Mouse (Mus musculus) cerebral cortex, adult 2 months (tissue): ENCODE results near the gene Bglap2.

Experiments used
- WGBS: fragments of 180-500 bp; shearing (Covaris S2); methylation state at CpG from one replicate; pipeline ENCODE4 v1.1.7; 2018; 5-methylcytosine and 5-hydroxymethylcytosine counted together

Bglap2 gene

DNA sequence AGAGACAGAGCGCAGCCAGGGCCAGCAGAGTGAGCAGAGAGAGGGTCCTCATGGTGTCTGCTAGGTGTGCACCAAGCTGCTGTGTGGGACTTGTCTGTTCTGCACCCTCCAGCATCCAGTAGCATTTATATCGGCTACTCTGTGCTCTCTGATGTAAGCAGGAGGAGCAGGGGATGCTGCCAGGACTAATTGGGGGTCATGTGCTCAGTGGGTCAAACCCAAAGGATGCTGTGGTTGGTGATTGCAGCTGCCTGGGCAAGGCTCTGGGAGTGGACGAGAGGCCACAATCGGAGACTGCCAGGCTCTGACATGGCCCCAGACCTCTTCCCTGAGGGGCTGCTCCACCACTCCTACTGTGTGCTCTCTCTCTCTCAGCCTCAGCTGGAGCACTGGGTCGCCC is at the start of gene Bglap2:
TSS of gene Bglap2 (minus strand) at position 101 of the 400 bp plus-strand sequence.
- 88% methylated on average over 5 of the region's 5 CpGs for WGBS

DNA sequence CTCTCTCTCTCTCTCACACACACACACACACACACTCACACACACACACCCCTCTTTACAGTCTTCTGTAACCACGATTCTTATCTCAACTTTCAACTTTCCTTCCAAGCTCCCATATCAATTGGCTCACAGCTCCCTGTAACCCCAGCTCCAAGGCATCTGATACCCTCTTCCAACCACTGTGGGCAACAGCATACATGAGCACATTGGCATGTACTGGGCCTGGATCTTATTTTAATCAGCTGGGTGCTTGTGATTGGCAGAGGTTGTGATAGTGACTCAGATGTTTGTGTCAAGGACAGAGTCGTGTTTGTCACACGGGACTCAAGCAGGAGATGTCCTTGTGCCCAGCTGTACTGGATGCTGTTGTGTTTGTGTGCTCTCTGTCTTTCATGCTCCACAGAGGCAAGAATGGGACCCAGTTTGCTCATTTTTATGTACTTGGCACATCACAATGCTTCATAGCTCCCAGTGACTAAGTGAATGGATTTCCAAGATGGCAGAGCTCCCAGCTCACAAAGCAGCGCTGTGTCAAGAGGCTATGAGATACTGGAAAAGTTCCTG is 48.9 kb upstream of the Bglap2 start:
- WGBS: 73% methylated on average over 4 of the region's 4 CpGs

DNA sequence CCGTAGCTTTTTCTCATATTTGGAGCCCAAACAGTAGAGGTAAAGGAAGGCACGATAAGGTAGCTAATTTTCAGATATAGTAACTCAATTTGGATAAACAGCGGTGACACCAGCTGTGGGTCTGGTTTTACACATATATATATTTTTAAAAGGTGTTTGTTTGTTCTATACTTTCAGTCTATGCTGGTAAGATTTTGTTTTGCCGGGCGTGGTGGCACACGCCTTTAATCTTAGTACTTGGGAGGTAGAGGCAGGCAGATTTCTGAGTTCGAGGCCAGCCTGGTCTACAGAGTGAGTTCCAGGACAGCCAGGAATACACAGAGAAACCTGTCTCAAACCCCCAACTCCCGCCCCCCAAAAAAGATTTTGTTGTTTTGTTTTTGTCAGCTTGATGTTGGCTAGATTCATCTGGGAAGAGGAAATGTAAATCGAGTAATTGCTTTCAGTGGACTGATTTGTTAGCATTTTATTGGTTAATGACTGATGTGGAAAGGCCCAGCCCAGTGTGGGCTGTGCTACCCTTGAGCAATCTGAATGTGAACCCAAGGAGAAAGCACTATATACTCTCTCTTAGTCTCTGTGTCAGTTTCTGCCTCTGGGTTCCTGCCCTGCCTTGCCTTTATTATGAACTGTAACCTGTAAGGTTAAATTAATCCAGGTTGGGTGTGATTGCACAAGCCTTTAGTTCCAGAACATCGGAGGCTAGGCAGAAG is 47.4 kb upstream of the Bglap2 start:
- 79% methylated on average over 10 of the region's 10 CpGs for WGBS

DNA sequence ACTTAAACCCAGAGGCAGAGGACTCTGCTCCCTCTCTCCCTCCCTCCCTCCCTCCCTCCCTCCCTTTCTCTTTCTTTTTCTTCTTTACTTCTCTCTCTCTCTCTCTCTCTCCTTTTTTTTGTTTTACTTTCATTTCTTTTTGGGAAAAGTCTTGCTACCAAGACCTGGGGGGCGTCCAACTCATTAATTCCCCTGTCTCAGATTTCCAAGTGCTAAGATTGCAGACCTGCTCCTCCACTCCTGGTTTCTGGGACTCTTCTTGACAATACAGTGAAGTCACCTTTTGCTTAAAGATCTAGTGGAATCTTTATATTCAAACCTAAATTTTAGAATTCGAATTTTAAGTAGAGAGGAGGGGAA is 46.8 kb upstream of the Bglap2 start:
- 22% methylated on average over 2 of the region's 2 CpGs for WGBS

DNA sequence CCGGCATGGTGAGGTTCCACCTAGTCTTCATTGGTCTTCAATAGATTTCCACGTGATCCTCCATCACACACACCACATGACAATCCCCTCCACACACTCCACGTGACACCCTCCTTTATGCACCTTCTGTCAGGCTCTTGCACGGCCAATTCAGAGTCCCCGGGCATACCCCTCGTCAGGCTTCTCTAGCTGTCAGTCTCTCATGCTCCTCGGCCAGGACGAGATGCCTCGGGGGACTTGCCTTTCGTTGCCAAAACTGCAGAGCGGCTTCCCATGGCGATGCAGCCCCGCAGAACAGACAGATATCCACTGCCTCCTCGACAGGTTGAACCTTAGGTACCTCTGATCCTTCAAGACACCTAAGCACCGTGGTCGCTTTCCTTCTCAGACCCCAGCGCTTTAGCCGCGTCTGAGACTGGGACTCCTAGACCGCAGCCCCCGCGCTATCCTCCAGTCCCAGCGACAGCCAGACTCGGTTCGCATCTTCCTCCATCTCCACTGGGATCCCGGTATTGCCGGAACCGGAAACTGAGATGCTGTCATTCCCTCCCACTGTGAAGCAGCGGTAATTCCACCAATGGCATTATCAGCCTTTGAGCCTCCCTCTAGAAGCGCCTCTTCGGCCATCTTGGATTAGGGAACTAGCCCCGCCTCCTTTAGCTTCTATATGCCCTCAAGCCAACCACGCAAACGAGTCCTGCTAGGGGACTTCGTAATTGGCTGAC is 46.3 kb upstream of the Bglap2 start, which contains the start of gene Slc25a44:
TSS of gene Slc25a44 (minus strand) at position 535 of the 725 bp plus-strand sequence.
- WGBS: under 1% methylated on average over 35 of the region's 35 CpGs

DNA sequence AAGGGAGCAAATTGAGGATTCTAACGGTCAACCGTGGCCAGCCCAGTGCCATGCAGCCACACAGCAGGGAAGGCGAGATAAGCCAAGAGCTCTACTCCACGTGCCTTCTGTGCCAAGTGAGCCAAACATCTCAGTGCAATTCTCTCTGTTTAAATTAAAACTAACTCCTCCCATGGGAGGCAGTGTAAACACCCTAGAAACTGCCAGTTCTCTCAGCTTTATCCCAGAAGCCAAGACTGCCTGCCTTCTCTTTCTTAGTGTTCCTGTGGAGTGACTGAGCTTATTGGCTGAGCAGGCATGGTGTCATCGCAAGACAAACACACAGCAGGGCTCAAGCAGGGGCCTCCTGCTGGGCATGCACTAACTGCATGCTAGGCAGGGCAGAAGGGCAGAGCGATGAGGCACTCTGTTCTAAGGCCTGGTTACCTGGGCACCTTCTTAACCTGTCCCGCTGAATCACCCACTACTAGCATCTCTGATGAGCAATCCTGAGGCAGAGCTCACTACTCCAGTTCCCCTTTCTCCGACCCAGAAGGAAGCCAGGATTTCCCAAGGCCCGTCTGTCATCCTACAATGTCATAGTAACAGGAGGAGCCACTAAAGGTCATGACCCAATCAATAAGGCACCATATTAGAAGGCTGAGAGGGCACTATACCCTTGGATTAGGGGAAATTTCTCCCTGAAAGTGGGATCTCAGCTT is 43.7 kb upstream of the Bglap2 start:
- 21% methylated on average over 9 of the region's 9 CpGs for WGBS

DNA sequence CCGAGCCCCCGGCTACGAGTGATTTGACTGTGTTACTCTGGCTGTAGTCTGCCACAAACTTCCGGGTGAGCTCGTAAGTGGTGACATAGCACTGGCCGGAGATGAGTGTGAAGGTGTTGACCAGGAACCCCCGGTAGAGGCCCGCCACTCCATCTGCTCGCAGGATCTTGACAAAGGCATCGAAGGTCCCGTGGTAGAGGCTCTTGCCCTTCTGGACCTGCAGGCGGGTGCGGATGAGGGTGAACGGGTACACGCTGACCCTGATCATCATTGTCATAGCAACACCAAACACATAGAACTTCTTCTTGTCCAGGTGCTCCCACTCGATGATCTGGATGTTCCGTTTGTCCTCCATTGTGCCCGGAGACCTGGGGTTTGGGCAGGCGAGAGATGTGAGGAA is 42.3 kb upstream of the Bglap2 start:
- 97% methylated on average over 19 of the region's 19 CpGs for WGBS

DNA sequence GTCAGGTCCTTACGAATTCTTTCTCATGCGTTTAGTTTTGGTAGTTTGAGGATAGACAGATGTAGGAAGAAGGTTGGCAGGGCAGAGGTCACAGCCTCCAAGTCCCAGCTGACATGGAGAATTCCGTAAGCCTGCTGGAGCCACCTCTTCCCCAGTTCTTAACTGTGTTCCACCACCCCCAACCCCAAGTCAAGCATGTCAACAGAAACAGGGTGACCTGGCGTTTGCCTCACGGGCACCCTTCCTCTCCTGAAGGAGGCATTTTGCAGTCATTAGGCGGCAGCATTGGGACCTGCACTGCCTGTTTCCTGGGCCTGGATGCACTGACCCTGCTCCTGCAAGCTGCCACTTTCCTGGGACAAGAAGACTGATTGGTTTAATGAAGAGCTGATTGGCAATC is 39.5 kb upstream of the Bglap2 start:
- 85% methylated on average over 6 of the region's 6 CpGs for WGBS

DNA sequence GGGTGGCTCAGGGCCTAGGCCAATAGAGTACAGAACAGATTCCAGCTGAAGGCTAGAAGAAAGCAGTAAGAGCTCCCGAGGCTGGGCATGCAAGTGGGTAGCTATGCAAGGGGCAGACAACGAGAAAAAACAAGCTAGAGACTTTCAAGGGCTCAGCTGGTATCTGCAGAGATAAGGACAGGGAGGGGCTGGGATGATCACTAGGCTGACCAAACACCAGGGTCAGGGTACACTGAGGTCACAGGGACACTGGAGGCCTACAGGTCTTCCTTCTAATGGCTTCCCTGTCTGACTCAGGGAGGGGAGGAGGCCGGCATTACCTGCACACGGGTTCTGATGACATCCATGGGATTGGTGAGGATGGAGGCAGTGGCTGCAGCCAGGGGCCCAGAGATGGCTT is 37.2 kb upstream of the Bglap2 start:
- 88% methylated on average over 4 of the region's 4 CpGs for WGBS

DNA sequence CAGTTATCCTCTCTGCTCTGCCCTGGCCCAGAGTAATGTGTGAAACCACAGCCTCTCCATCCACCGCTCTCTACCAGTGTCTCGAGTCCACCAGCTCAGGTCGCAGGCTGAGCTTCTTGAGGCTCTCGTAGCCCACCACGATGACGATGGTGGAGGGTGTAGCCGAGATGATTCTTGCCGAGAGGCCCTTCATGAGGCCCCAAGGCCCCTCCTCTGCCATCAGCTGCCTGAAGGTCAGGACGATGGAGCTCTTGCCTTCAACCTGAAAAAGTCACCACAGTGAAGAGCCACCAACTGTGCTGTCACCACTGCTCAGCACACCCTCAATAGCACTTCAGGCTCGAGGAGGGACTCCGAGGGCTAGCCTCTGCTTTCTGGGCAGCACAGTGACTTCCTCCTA is 34.1 kb upstream of the Bglap2 start:
- 86% methylated on average over 11 of the region's 11 CpGs for WGBS

DNA sequence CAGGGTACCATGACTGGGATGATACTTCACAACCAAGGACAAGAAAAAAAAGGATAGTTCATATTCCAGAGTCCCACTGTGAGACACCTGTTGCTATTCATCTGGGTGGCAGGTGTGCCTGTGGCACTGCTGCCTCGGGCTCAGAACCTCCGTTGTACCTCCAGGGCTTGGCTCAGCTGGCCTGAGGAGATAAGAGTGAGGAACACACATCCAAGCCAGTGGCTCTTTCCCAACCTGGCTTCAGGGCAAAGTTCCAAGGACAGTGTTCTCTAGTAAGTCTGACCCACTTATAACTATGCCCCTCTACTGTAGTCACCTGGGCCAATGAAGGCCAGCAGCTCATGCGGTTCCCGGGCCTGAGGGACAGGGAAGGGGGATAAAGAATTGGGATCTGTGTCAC is 33.2 kb upstream of the Bglap2 start:
- WGBS: 93% methylated on average over 4 of the region's 4 CpGs

DNA sequence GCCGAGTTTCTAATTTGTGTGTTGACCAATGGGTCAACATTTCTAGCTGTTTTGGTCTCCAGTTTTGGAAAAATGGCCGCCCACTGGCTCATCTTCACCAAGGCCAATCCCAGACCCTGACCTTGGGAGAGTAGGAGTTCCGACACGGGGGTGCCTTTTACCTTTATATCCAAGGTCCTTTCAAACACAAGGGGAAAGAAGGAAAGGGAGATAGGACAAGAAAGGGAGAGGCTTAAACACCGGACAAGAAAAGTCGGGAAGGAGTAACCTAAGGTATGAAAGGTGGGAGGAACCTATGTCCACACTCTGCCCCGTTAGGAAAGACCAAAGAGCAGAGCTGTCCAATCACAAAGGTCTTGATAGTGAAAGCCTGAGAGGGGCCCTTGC is 32.1 kb upstream of the Bglap2 start:
- 25% methylated on average over 7 of the region's 7 CpGs for WGBS

DNA sequence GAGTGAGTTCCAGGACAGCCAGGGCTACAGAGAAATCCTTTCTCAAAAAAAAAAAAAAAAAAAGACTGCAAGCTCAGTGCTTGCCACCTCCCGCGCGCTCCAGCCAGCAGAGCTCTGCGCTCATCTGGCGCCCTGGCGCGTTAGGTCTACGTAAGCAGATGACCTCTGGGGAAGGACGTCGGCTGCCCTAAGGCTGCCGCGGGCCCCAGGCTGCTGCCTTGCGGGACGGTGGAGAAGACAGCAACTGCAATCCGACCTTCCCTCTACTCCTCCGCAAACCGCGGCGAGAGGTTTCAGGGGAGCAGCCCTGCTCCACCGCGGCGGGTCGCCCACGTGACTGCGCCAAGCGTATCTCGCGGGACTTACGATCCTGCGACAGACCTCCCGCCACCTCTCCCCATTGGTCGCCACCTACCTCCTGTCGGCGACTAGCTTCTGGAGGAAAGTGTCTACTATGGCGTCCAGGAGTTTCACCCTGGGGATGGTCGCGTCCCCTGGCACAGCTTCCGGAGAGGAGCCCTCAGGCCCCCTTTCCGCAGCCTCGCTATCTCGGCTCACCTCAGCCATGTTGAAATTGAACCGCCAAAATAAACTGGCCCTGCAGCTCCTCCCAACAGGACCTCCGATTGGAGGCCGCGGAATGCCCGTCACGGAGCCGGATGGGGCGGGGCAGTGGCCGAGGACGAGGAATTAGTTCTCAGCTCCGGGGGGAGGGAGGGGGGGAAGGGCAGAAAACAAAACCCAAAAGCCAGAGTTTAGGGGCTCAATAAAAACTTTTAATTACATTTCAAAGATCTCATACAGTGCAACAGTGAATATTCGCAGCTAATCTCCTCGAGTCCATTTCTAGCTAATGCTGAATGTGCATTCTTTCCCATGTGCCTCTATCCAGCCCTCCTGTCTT is 31.5 kb upstream of the Bglap2 start, which contains the start of gene Pmf1:
TSS of gene Pmf1 (minus strand) at position 591 of the 904 bp plus-strand sequence.
- under 1% methylated on average over 54 of the region's 54 CpGs for WGBS

DNA sequence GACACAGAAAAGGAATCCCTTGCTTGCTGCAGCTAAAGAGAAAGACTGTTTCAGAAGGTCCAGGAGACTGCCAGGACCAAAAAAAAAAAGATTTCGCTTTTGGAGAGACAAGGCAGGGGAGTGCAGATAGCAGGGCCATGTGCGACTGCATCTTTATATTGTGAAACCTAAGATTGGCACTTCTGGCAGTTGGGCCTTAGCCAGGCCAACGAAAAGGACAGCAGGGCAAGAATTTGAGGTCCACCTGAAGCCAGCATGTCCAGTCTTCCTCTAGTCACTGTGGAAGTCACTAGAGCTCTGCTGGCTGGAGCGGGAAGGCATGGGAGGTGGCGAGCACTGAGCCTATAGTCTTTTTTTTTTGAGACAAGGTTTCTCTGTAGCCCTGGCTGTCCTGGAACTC is 30.5 kb upstream of the Bglap2 start:
- WGBS: 73% methylated on average over 5 of the region's 5 CpGs

DNA sequence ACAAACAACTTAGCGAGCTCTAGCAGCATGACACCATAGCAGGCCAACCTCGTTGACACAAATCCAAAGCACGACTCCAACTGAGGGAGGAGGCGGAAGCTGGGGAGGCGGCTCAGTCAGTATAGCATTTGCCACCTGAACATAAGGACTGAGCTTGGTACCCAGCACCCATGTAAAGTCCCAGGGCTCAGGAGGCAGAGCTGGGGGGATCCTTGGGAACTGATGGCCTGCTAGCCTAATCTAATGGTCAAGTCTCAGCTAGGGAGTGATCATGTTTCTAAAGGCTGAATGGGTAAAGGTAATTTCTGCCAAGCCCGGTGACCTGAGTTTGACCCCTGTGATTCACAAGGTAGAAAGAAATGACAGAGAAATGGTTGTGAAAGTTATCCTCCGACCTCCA is 29.0 kb upstream of the Bglap2 start:
- 39% methylated on average over 7 of the region's 7 CpGs for WGBS

DNA sequence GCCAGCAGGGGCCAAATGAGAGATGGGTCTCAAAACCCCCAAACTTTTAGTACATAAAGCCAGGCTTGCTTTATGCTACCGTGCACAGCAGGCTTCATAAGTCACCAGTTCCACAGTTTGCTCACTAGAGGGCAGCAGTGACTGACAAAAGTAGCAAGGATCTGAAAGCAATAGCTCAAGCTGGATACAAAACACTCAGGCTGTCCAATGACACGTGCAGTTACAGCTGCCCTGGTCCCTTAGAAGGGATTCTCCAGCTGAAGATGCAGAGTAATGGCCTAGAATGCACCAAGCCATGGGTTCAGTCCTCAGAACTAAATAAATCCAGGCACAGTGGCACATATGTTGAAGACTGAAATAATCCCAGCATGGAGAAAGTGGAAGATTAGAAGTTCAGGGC is 28.6 kb upstream of the Bglap2 start:
- WGBS: 0% methylated on average over 2 of the region's 2 CpGs

DNA sequence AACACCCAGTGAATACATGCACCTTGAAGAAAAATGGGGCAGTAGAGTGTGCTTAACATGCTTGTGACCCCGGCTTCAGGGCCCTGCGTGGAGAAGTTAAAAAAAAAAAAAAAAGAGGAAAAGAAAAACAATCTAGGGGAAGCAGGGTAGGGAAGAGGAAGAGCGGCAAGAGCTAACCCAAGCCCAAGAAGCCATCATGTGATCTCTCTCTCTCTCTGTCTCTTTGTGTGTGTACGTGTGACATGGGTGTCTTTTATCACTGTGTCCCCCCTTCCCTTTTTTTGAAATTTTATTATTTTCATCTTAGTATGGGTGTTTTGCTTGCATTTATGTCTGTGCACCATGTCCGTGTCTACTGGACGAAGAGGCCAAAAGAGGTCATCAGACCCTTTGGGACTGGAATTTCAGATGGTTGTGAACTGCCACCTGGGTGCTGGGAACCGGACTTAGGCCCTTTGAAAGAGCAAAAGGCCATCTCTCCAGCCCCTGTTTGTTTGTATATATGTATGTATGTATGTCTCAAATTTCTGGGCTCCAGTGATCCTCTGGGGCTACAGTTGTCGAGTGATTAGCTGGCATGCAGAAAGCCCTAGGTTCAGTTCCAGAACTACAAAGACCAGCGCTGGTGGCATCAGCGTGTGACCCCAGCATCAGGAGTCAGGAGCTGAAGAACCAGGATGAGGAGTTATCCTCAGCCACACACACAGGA is 25.2 kb upstream of the Bglap2 start:
- WGBS: 93% methylated on average over 10 of the region's 10 CpGs

DNA sequence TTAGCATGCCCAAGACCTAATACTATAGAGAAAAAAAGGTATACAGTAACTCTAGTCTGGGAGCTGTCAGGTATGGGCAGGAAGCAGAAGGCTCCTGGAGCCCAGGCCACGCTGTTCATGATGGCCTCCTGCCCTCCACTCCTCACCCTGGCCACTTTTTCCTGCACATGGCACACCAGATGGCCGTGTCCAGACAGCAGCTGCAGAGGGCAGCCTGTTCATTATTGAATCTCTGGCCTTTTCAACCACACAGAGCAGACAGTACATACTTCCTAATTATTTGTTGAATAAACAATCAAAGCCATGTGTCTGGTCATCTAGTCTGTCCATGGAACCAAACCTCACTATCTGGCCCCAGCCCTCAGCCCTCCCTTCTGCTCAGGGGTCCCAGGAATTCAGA is 20.2 kb upstream of the Bglap2 start:
- 80% methylated on average over 2 of the region's 2 CpGs for WGBS

DNA sequence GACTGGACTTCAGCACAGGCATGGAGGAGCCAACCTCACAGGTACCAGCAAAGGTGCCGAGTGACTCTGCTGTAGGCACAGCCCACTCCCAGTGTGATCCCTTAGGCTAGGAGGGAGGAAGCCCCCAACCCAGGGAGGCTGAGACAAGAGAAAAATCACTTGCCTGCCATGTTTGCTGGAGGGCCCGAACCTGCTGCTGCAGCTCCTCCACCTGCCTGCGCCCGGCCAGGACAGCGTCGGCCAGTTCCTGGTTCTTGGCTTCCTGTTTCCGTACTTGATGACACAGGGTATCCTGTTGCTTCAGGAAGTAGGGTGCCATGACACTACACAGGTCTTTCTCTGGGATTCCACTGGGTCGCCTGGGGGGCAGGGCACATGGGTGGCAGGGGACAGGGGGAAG is 17.2 kb upstream of the Bglap2 start:
- WGBS: 86% methylated on average over 8 of the region's 8 CpGs

DNA sequence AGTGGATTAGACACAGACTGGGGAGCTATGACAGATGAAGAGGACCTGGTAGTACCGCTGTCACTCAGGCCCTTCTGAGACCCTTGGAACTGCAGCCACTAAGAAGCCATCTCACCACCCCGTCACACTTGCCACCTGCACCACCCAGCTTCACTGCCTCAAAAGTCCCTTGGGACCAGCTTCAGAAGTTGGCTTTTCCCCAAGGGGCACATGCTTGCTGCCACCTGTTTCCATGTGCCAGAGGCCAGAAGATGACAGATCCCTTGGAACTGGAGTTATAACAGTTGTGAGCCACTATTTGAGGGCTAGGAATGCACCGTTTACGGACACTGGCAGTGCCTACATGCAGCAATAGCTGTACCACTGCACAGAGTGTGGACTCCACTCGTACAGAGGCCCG is 16.8 kb upstream of the Bglap2 start:
- 93% methylated on average over 6 of the region's 6 CpGs for WGBS
